ENCODE assay signal across 12 mouse cellular contexts in genomic region chr2:147186261-147186681, GRCm38 (mm10). TPM values are rescaled to one million over a fixed set of nuclear protein-coding genes. Genes with fewer than 3 reads are reported as not detected.
DNase-seq lines count a peak whose midpoint lies in the region; ATAC-seq and TF ChIP-seq lines count a peak whose summit lies in the region.
"Had no signal": no experiment of that assay in that cellular context is flagged by ENCODE, and none has a peak within 500 bp of the region (broad histone marks: within the 10 kb centered on the region; RNA-seq: fewer than 3 reads in every experiment).

No protein-coding gene starts in this region.

- H3K9me3 ChIP-seq in heart, embryonic 13.5 days = no peaks in the 10 kb centered on the region
- H3K9me3 ChIP-seq in forebrain, postnatal 0 days (ENCODE audit: low read length) = no peaks in the 10 kb centered on the region
- no peaks in the 10 kb centered on the region for H3K9me3 ChIP-seq in midbrain, embryonic 13.5 days

- TF ChIP-seq CTCF in forebrain, postnatal 0 days (IDR thresholded peaks at IDR 0.05; ENCODE audit: low read depth) = no peak

- no peak overlapping the region for H3K9ac ChIP-seq in heart, embryonic 13.5 days
- no peak overlapping the region for H3K9ac ChIP-seq in forebrain, postnatal 0 days
- H3K9ac ChIP-seq in midbrain, embryonic 13.5 days (replicated peaks) = peak overlapping the region; percentile 37; the same call in 1 of the 2 replicates

- peak overlapping the region; percentile 40 for H3K4me3 ChIP-seq in heart, embryonic 13.5 days
- peak overlapping the region; percentile 23 for H3K4me3 ChIP-seq in forebrain, postnatal 0 days (ENCODE audit: low read depth, low read length)
- H3K4me3 ChIP-seq in midbrain, embryonic 13.5 days (replicated peaks) = peak overlapping the region; percentile 32

- H3K27ac ChIP-seq in heart, embryonic 13.5 days (replicated peaks) = no peak overlapping the region
- 0 out of 2 replicates have a peak overlapping the region, but pooled peaks have one; percentile 3 for H3K27ac ChIP-seq in forebrain, postnatal 0 days (ENCODE audit: low read depth, low read length)
- peak overlapping the region; percentile 67 for H3K27ac ChIP-seq in midbrain, embryonic 13.5 days

- no peaks in the 10 kb centered on the region for H3K36me3 ChIP-seq in heart, embryonic 13.5 days
- H3K36me3 ChIP-seq in forebrain, postnatal 0 days (ENCODE audit: insufficient read depth) = no peaks in the 10 kb centered on the region
- no peaks in the 10 kb centered on the region for H3K36me3 ChIP-seq in midbrain, embryonic 13.5 days

- no peak for DNase-seq in heart, postnatal 4 days
- peak; percentile 50 for DNase-seq in R1 (ENCODE audit: low read depth, low spot score)
- peak; percentile 23 for DNase-seq in forebrain, postnatal 0 days
- no peak for DNase-seq in kidney, adult 8-10 months
- no peak for DNase-seq in frontal cortex, postnatal 25 days (ENCODE audit: low spot score in 2 of 2)
- DNase-seq in kidney, postnatal 10 days = no peak
- DNase-seq: adrenal gland, adult 2 months had no signal

- peaks cover 97% of the 10 kb centered on the region for H3K27me3 ChIP-seq in heart, embryonic 13.5 days (replicated peaks)
- peaks cover 83% of the 10 kb centered on the region for H3K27me3 ChIP-seq in forebrain, postnatal 0 days (ENCODE audit: insufficient read depth, low read length)
- peaks cover 97% of the 10 kb centered on the region for H3K27me3 ChIP-seq in midbrain, embryonic 13.5 days

- WGBS in heart, embryonic 13.5 days = 1% methylated on average over 25 of the region's 25 CpGs
- WGBS in forebrain, postnatal 0 days = under 1% methylated on average over 25 of the region's 25 CpGs
- under 1% methylated on average over 25 of the region's 25 CpGs for WGBS in midbrain, embryonic 13.5 days

- peak overlapping the region; percentile 61 for H3K4me2 ChIP-seq in heart, embryonic 13.5 days
- peak overlapping the region; percentile 23; the same call in 1 of the 2 replicates for H3K4me2 ChIP-seq in forebrain, postnatal 0 days (ENCODE audit: low read depth)
- peak overlapping the region; percentile 19 for H3K4me2 ChIP-seq in midbrain, embryonic 13.5 days (replicated peaks)

- no peak for ATAC-seq in heart, embryonic 13.5 days (ENCODE audit: extremely low read depth, insufficient number of reproducible peaks, low FRiP score, low TSS enrichment)
- no peak for ATAC-seq in forebrain, postnatal 0 days
- 0 out of 2 replicates have a peak, but pooled peaks have one; percentile 12 for ATAC-seq in midbrain, embryonic 13.5 days
- ATAC-seq: CD4-positive, CD25-positive, alpha-beta regulatory T cell, adult 4 months had no signal

- peaks cover 28% of the 10 kb centered on the region for H3K4me1 ChIP-seq in heart, embryonic 13.5 days
- no peaks in the 10 kb centered on the region; the same call in 1 of the 2 replicates for H3K4me1 ChIP-seq in forebrain, postnatal 0 days (ENCODE audit: insufficient read depth)
- H3K4me1 ChIP-seq in midbrain, embryonic 13.5 days (replicated peaks) = peaks cover 37% of the 10 kb centered on the region

RNA-seq across cellular contexts. Expression of gene Nkx2-2, which starts 7.8 kb away (rescaled TPM):
- polyA plus RNA-seq in heart, embryonic 13.5 days (2015; fragmentation: Nextera tagmentation; extraction: Ambion mirVana) = 0.33 TPM in 1 of 2 replicates, not detected in the other
- not detected for total RNA-seq in heart, postnatal 4 days (2021)
- 7.1 and 7.9 TPM in 2 replicates for total RNA-seq in forebrain, postnatal 0 days (2014; rRNA removed)
- polyA plus RNA-seq in forebrain, postnatal 0 days (2015; fragmentation: Nextera tagmentation; extraction: Ambion mirVana) = 3.4 and 6.0 TPM in 2 replicates
- polyA plus RNA-seq in midbrain, embryonic 13.5 days (2015; fragmentation: Nextera tagmentation; extraction: Ambion mirVana) = 8.7 and 10.5 TPM in 2 replicates
- total RNA-seq: adrenal gland, adult 2 months; heart, adult 8-10 months; megakaryocyte progenitor cell, adult 5-6 weeks had no signal
- polyA plus RNA-seq: adrenal gland, adult 2 months; CD4-positive, CD25-positive, alpha-beta regulatory T cell, adult 4 months had no signal

Comparison
In these comparisons a context has a peak if more than half of its experiments do, and no peak if none do; other contexts are left out.
1. DNase-seq: peak in R1 (single experiment) and forebrain, postnatal 0 days (single experiment); none in heart, postnatal 4 days (single experiment), kidney, adult 8-10 months (0 of 2), frontal cortex, postnatal 25 days (0 of 2) and kidney, postnatal 10 days (single experiment).
2. Peak in every context shown above with its lines, with median percentiles within 50 percentile points of each other: H3K4me2 ChIP-seq and H3K4me3 ChIP-seq.